Mouse (Mus musculus) myocyte (in vitro differentiated cells): ENCODE results near the gene 1810009J06Rik.

Experiments
- CEBPB ChIP-seq: IDR thresholded peaks from 2 replicates; pipeline ENCODE4 v1.6.1; 2011; ENCODE audit warnings: mild to moderate bottlenecking, moderate library complexity; ENCODE audit not compliant: poor library complexity, insufficient read depth, severe bottlenecking
- MAX ChIP-seq: IDR thresholded peaks from one replicate; pipeline ENCODE4 v1.6.1; 2011; ENCODE audit warnings: low read depth, mild to moderate bottlenecking, control low read depth
- MYOD1 ChIP-seq, 3 experiments: IDR thresholded peaks; one replicate each; pipeline ENCODE4 v1.6.1; 2011; ENCODE audit warnings: control low read depth in 2 of 3, low read depth in 2 of 3, mild to moderate bottlenecking in 2 of 3, moderate library complexity in 1 of 3; ENCODE audit not compliant: insufficient read length in 2 of 3, control insufficient read depth in 1 of 3
- POLR2A ChIP-seq: IDR thresholded peaks from one replicate; pipeline ENCODE4 v1.6.1; 2011; ENCODE audit warnings: low read depth, mild to moderate bottlenecking, control low read depth, moderate library complexity; ENCODE audit not compliant: insufficient read length

DNA sequence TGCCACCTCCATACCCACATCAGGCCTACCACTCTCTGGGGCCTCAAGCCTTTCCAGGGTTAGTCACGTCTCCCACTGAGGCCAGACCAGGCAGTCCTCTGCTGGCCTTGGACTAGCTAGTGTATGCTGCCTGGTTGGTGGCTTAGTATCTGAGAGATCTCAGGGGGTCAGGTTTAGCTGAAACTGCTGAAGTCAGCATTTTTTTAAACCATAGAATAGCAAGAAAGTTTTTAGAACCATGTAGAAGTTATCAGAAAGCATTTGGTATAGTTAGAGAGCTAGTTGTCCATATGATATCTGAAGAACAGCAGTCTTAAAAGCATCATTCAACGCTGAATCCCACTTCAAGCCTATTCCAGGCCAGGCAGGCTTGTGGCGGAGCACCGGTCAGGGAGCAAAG is 44.6 kb upstream of the 1810009J06Rik start:
- TF ChIP-seq CEBPB (no peak), POLR2A (no peak), MAX (no peak), MYOD1 (IDR thresholded peaks at IDR 0.05; ENCODE audit: control insufficient read depth in 1 of 3, insufficient read length in 2 of 3, low read depth in 2 of 3) (no peak)
